Mouse (Mus musculus): ENCODE data around the gene Lrch3. TPM values are rescaled to one million over a fixed set of nuclear protein-coding genes. Genes with fewer than 3 reads are reported as not detected.

Gene Lrch3
- polyA plus RNA-seq, 1 experiment from 2014 or later, result 49.8 TPM

DNA sequence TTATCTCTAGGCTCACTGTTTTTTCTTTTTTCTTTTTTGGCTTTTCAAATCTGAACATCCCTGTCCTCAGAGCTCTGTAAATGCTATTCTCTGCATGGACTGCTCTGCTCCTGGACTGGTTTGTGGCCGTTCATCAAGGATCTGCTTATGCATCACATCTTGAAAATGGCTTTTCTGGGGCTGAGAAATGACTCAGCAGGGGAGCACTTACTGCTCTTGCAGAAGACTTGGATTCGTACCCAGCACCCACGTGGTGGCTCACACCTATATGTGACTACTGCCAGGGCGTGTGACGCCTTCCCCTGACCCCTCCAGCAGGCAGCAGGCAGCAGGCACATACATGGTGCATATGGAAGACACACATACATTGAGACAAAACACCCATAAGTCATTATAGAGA, 78.3 kb downstream of the Lrch3 start:
- H3K36me3 ChIP-seq (ENCODE audit: control insufficient read depth, insufficient read depth, low read length), result peaks cover 32% of the 10 kb centered on the region
- WGBS, result 89% methylated on average over 5 of the region's 5 CpGs
- no peak overlapping the region for H3K4me3 ChIP-seq (ENCODE audit: low read depth, low read length)
- H3K9me3 ChIP-seq (ENCODE audit: control insufficient read depth, low read length), result no peaks in the 10 kb centered on the region
- no peak for ATAC-seq (ENCODE audit: low read depth)
- no peaks in the 10 kb centered on the region for H3K27me3 ChIP-seq (ENCODE audit: control insufficient read depth, insufficient read depth, low read length)
- H3K9ac ChIP-seq (replicated peaks; ENCODE audit: low read depth, low read length), result no peak overlapping the region
- no peaks in the 10 kb centered on the region for H3K4me1 ChIP-seq (ENCODE audit: control insufficient read depth, insufficient read depth, low read length)
- H3K27ac ChIP-seq (ENCODE audit: low read depth, low read length), result no peak overlapping the region
- H3K4me2 ChIP-seq (ENCODE audit: low read depth, low read length), result no peak overlapping the region

DNA sequence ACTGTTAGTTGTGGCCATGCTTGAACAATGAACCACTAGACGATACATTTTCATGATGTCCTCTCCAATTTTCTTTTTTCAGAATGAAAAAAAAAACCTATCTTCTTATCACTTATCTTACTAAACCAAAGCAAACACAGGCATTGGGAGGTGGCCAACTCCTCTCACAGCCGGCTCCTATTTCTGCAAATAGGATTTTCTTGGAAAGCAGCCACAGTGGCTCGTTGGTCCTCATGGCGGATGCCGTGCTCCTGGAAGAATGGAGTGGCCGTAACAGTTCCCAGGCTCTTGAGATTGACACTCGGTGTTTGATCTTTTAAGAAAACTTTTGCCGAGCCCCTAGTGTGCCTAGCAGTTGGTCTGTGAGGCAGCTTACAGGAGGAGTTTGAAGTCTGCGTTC, 91.3 kb downstream of the Lrch3 start:
- Histone ChIP-seq H3K9me3 (ENCODE audit: control insufficient read depth, low read length) (no peaks in the 10 kb centered on the region), H3K27me3 (ENCODE audit: control insufficient read depth, insufficient read depth, low read length) (no peaks in the 10 kb centered on the region), H3K27ac (ENCODE audit: low read depth, low read length) (no peak overlapping the region), H3K9ac (replicated peaks; ENCODE audit: low read depth, low read length) (no peak overlapping the region), H3K36me3 (ENCODE audit: control insufficient read depth, insufficient read depth, low read length) (peaks cover 47% of the 10 kb centered on the region), H3K4me2 (ENCODE audit: low read depth, low read length) (no peak overlapping the region), H3K4me1 (ENCODE audit: control insufficient read depth, insufficient read depth, low read length) (no peaks in the 10 kb centered on the region), H3K4me3 (ENCODE audit: low read depth, low read length) (no peak overlapping the region)
- ATAC-seq (ENCODE audit: low read depth), result no peak
- 62% methylated on average over 9 of the region's 9 CpGs for WGBS

DNA sequence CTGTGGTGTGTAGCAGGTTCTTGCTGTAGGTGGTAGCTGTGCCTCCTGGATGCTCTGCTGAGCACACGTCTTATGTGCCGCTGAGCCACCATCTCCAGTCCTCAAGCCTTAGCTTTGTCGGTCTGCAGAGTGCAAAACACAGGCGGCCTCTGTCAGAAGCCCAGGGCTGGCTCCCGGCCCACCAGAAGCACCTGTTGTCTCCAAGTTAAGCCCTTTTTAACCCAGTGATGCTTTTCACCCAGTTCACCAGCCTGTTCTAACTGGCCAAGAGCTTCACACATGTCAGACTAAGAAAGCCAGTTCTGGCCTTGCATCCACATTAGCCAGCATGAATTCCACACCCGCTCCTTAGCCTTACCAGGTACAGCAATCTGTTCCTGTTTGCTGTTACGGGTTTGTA, 93.0 kb downstream of the Lrch3 start:
- Histone ChIP-seq H3K27ac (ENCODE audit: low read depth, low read length) (no peak overlapping the region), H3K27me3 (ENCODE audit: control insufficient read depth, insufficient read depth, low read length) (no peaks in the 10 kb centered on the region), H3K4me1 (ENCODE audit: control insufficient read depth, insufficient read depth, low read length) (no peaks in the 10 kb centered on the region), H3K4me2 (ENCODE audit: low read depth, low read length) (no peak overlapping the region), H3K9ac (replicated peaks; ENCODE audit: low read depth, low read length) (no peak overlapping the region), H3K9me3 (ENCODE audit: control insufficient read depth, low read length) (no peaks in the 10 kb centered on the region), H3K36me3 (ENCODE audit: control insufficient read depth, insufficient read depth, low read length) (peaks cover 37% of the 10 kb centered on the region), H3K4me3 (ENCODE audit: low read depth, low read length) (no peak overlapping the region)
- WGBS, result 92% methylated on average over 7 of the region's 7 CpGs
- ATAC-seq (ENCODE audit: low read depth), result no peak

DNA sequence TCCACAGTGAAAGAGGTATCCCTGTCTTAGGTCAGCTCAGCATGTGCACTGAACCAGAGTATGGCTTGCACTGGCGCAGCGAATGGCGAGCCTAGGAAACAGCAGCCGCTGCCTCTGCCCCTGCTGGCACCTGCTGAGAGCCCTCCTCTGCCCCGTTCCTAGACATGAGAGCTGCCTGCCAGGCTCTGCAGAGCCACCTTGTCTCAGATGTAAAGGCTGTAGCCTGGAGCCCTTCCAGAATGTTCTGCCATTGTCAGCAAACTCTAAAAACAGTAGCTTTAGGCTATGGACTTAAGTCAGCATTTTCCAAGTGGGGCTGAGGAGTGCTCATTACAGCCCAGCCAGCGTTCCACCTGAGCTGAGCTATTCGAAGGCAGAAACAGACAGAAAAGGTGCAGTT, 93.5 kb downstream of the Lrch3 start:
- Histone ChIP-seq H3K27ac (ENCODE audit: low read depth, low read length) (no peak overlapping the region), H3K27me3 (ENCODE audit: control insufficient read depth, insufficient read depth, low read length) (no peaks in the 10 kb centered on the region), H3K36me3 (ENCODE audit: control insufficient read depth, insufficient read depth, low read length) (peaks cover 37% of the 10 kb centered on the region), H3K4me3 (ENCODE audit: low read depth, low read length) (no peak overlapping the region), H3K9ac (replicated peaks; ENCODE audit: low read depth, low read length) (no peak overlapping the region), H3K4me1 (ENCODE audit: control insufficient read depth, insufficient read depth, low read length) (no peaks in the 10 kb centered on the region), H3K9me3 (ENCODE audit: control insufficient read depth, low read length) (no peaks in the 10 kb centered on the region), H3K4me2 (ENCODE audit: low read depth, low read length) (no peak overlapping the region)
- no peak for ATAC-seq (ENCODE audit: low read depth)
- WGBS, result 77% methylated on average over 7 of the region's 7 CpGs

DNA sequence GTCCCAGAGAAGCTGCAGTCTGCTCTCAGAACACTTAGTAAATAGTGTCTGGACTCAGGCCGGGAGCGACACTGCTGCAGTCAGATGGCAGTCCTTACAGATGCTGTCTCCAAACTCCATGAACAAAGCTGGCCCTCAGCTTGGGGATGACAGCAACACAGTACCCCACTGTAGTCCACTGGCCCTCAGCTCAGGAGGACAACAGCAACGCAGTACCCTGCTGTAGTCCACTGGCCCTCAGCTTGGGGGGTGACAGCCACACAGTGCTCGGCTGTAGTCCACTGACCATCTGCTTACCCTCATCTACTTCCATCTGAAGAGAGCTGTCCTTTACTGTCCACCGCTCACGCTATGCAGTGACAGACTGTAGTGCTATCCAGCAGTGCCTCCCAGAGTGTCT, 96.3 kb downstream of the Lrch3 start:
- Histone ChIP-seq H3K27me3 (ENCODE audit: control insufficient read depth, insufficient read depth, low read length) (no peaks in the 10 kb centered on the region), H3K4me1 (ENCODE audit: control insufficient read depth, insufficient read depth, low read length) (no peaks in the 10 kb centered on the region), H3K4me3 (ENCODE audit: low read depth, low read length) (no peak overlapping the region), H3K36me3 (ENCODE audit: control insufficient read depth, insufficient read depth, low read length) (peaks cover 56% of the 10 kb centered on the region), H3K9me3 (ENCODE audit: control insufficient read depth, low read length) (no peaks in the 10 kb centered on the region), H3K4me2 (ENCODE audit: low read depth, low read length) (no peak overlapping the region), H3K9ac (replicated peaks; ENCODE audit: low read depth, low read length) (no peak overlapping the region), H3K27ac (ENCODE audit: low read depth, low read length) (no peak overlapping the region)
- no peak for ATAC-seq (ENCODE audit: low read depth)
- 94% methylated on average over 6 of the region's 6 CpGs for WGBS

DNA sequence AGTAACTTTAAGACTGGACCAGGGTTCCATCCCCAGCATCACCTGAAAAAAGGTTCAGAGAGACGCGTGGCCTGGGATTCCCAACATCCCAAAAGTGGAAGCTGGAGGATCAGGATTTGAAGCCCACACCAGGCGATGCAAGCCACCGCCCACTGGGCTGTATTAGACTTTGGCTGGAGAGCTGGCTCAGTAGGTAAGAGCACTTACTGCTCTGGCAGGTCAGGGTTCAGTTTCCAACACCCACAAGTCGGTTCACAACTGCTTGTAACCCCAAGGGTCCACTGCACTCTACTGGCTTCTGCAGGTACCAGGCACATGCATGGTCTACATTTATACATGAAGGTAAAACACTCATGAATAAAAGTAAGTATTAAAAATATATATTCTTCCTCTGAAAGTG, 99.9 kb downstream of the Lrch3 start:
- peaks cover 32% of the 10 kb centered on the region for H3K36me3 ChIP-seq (ENCODE audit: control insufficient read depth, insufficient read depth, low read length)
- 95% methylated on average over 5 of the region's 5 CpGs for WGBS

DNA sequence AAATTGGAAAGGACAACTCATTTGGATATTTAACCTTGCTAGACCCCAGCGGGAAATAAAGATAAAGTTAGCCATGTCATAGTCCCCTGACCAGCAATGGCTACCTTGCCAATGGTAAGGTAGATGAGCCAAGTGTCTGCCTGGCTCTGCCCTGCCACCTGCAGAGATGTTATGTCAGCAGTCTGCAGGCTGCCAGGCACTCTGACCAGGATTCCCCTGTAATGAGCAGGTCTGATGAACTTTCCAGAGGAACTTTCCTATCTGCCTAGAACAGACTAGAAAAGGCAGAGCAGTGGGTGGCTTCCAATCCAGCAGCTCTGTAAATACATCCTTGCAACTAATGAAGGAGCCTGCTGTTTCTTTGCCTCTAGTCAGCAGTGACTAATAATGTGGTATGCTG, 101.0 kb downstream of the Lrch3 start:
- no peak overlapping the region for H3K4me2 ChIP-seq (ENCODE audit: low read depth, low read length)
- 94% methylated on average over 1 of the region's 1 CpGs for WGBS
- peaks cover 21% of the 10 kb centered on the region for H3K36me3 ChIP-seq (ENCODE audit: control insufficient read depth, insufficient read depth, low read length)
- H3K4me1 ChIP-seq (ENCODE audit: control insufficient read depth, insufficient read depth, low read length), result no peaks in the 10 kb centered on the region
- no peaks in the 10 kb centered on the region for H3K9me3 ChIP-seq (ENCODE audit: control insufficient read depth, low read length)
- H3K4me3 ChIP-seq (ENCODE audit: low read depth, low read length), result no peak overlapping the region
- no peak for ATAC-seq (ENCODE audit: low read depth)
- no peak overlapping the region for H3K27ac ChIP-seq (ENCODE audit: low read depth, low read length)
- no peaks in the 10 kb centered on the region for H3K27me3 ChIP-seq (ENCODE audit: control insufficient read depth, insufficient read depth, low read length)
- no peak overlapping the region for H3K9ac ChIP-seq (replicated peaks; ENCODE audit: low read depth, low read length)

More for the DNA sequence above, 99.9 kb downstream of the Lrch3 start:
- Histone ChIP-seq H3K9me3 (ENCODE audit: control insufficient read depth, low read length) (no peaks in the 10 kb centered on the region), H3K27ac (ENCODE audit: low read depth, low read length) (no peak overlapping the region), H3K4me3 (ENCODE audit: low read depth, low read length) (no peak overlapping the region), H3K4me2 (ENCODE audit: low read depth, low read length) (no peak overlapping the region), H3K4me1 (ENCODE audit: control insufficient read depth, insufficient read depth, low read length) (no peaks in the 10 kb centered on the region), H3K9ac (replicated peaks; ENCODE audit: low read depth, low read length) (no peak overlapping the region), H3K27me3 (ENCODE audit: control insufficient read depth, insufficient read depth, low read length) (no peaks in the 10 kb centered on the region)
- no peak for ATAC-seq (ENCODE audit: low read depth)

DNA sequence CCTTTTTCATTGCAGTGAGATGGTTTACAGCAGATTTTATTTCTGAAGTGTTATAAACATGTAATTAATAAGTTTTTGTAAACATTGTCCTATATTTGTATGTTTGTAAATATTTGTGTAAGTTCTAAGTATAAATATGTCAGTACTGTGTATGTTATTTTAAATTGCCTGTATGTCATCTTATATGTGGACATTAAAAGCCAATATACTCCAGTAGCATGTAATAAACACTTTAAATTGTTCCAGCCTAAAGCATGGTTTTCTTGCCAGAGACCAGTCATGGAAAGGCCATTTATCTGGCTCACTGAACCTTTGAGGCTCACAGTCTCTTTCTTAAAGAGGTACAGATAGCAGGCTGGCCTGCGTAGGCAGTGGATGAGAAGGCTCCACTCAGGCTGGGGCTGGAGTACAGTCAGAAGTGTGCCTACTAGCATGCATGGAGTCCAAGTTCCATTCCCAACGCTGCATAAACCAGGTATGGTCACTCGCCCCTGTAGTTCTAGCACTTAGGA, 101.6 kb downstream of the Lrch3 start:
- peaks cover 19% of the 10 kb centered on the region for H3K36me3 ChIP-seq (ENCODE audit: control insufficient read depth, insufficient read depth, low read length)

DNA sequence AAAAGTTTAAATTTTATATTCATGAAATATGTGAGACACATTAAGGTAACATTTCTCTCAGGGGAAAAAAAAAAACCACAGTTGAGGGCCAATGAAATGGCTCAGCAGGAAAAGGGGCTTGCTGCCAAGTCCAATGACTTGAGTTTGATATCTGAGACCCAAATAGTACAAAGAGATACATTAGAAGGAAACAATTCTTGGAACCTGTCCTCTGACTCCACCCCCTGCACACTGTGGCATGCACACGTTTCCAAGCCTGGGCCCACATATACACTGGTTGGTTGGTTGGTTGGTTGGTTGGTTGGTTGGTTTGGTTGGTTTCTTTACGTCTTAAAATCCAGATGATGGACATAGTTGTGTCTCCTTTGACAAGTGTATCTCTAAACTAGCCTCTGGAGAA, 102.1 kb downstream of the Lrch3 start:
- H3K27me3 ChIP-seq (ENCODE audit: control insufficient read depth, insufficient read depth, low read length), result no peaks in the 10 kb centered on the region

More for the DNA sequence above, 101.6 kb downstream of the Lrch3 start:
- H3K27ac ChIP-seq (ENCODE audit: low read depth, low read length), result no peak overlapping the region
- no peak for ATAC-seq (ENCODE audit: low read depth)
- no peaks in the 10 kb centered on the region for H3K4me1 ChIP-seq (ENCODE audit: control insufficient read depth, insufficient read depth, low read length)
- no peak overlapping the region for H3K9ac ChIP-seq (replicated peaks; ENCODE audit: low read depth, low read length)
- H3K9me3 ChIP-seq (ENCODE audit: control insufficient read depth, low read length), result no peaks in the 10 kb centered on the region
- no peak overlapping the region for H3K4me3 ChIP-seq (ENCODE audit: low read depth, low read length)
- 92% methylated on average over 3 of the region's 3 CpGs for WGBS
- no peaks in the 10 kb centered on the region for H3K27me3 ChIP-seq (ENCODE audit: control insufficient read depth, insufficient read depth, low read length)
- no peak overlapping the region for H3K4me2 ChIP-seq (ENCODE audit: low read depth, low read length)

More for the DNA sequence above, 102.1 kb downstream of the Lrch3 start:
- Histone ChIP-seq H3K9ac (replicated peaks; ENCODE audit: low read depth, low read length) (no peak overlapping the region), H3K36me3 (ENCODE audit: control insufficient read depth, insufficient read depth, low read length) (peaks cover 19% of the 10 kb centered on the region), H3K4me3 (ENCODE audit: low read depth, low read length) (no peak overlapping the region), H3K9me3 (ENCODE audit: control insufficient read depth, low read length) (no peaks in the 10 kb centered on the region), H3K4me1 (ENCODE audit: control insufficient read depth, insufficient read depth, low read length) (no peaks in the 10 kb centered on the region), H3K4me2 (ENCODE audit: low read depth, low read length) (no peak overlapping the region), H3K27ac (ENCODE audit: low read depth, low read length) (no peak overlapping the region)
- WGBS, result 93% methylated on average over 2 of the region's 2 CpGs
- ATAC-seq (ENCODE audit: low read depth), result no peak

Measured in neural tube, embryonic 14.5 days (tissue).